Mouse (Mus musculus): ENCODE results near the gene Hadha.

The Hadha gene

GRCm38 (mm10) chr5:30154013-30154412, 949 bp downstream of the Hadha start:
- peak in 1 of 2 experiments; percentile 5 for DNase-seq (ENCODE audit: low spot score in 2 of 2)

GRCm38 (mm10) chr5:30153222-30153621, 1.7 kb downstream of the Hadha start:
- DNase-seq (ENCODE audit: low spot score in 2 of 2): no peak

GRCm38 (mm10) chr5:30152413-30152812, 2.5 kb downstream of the Hadha start:
- DNase-seq (ENCODE audit: low spot score in 2 of 2): no peak

- no peak for DNase-seq (ENCODE audit: low spot score in 2 of 2)
Observed at GRCm38 (mm10) chr5:30152007-30152406, 3.0 kb downstream of the Hadha start.

- no peak for DNase-seq (ENCODE audit: low spot score in 2 of 2)
Observed at GRCm38 (mm10) chr5:30148133-30148920, 6.6 kb downstream of the Hadha start.

GRCm38 (mm10) chr5:30146526-30146925, 8.4 kb downstream of the Hadha start:
- DNase-seq (ENCODE audit: low spot score in 2 of 2): no peak

GRCm38 (mm10) chr5:30138193-30138592, 16.8 kb downstream of the Hadha start:
- DNase-seq (ENCODE audit: low spot score in 2 of 2): no peak

GRCm38 (mm10) chr5:30137271-30137670, 17.7 kb downstream of the Hadha start:
- DNase-seq (ENCODE audit: low spot score in 2 of 2): no peak

GRCm38 (mm10) chr5:30135711-30136231, 19.2 kb downstream of the Hadha start:
- no peak for DNase-seq (ENCODE audit: low spot score in 2 of 2)

- no peak for DNase-seq (ENCODE audit: low spot score in 2 of 2)
Observed at GRCm38 (mm10) chr5:30132173-30132572, 22.8 kb downstream of the Hadha start.

- no peak for DNase-seq (ENCODE audit: low spot score in 2 of 2)
Observed at GRCm38 (mm10) chr5:30131246-30131645, 23.7 kb downstream of the Hadha start.

GRCm38 (mm10) chr5:30128680-30129079, 26.3 kb downstream of the Hadha start:
- no peak for DNase-seq (ENCODE audit: low spot score in 2 of 2)

GRCm38 (mm10) chr5:30127921-30128597, 26.9 kb downstream of the Hadha start:
- no peak for DNase-seq (ENCODE audit: low spot score in 2 of 2)

GRCm38 (mm10) chr5:30126756-30127155, 28.2 kb downstream of the Hadha start:
- no peak for DNase-seq (ENCODE audit: low spot score in 2 of 2)

- DNase-seq (ENCODE audit: low spot score in 2 of 2): no peak
Observed at GRCm38 (mm10) chr5:30125587-30125986, 29.4 kb downstream of the Hadha start.

GRCm38 (mm10) chr5:30122481-30122880, 32.5 kb downstream of the Hadha start:
- DNase-seq (ENCODE audit: low spot score in 2 of 2): no peak

- no peak for DNase-seq (ENCODE audit: low spot score in 2 of 2)
Observed at GRCm38 (mm10) chr5:30120106-30120505, 34.9 kb downstream of the Hadha start.

GRCm38 (mm10) chr5:30119163-30119562, 35.8 kb downstream of the Hadha start:
- DNase-seq (ENCODE audit: low spot score in 2 of 2): no peak

GRCm38 (mm10) chr5:30118018-30118417, 36.9 kb downstream of the Hadha start:
- no peak for DNase-seq (ENCODE audit: low spot score in 2 of 2)

GRCm38 (mm10) chr5:30115718-30116117, 39.2 kb downstream of the Hadha start:
- no peak for DNase-seq (ENCODE audit: low spot score in 2 of 2)

GRCm38 (mm10) chr5:30114761-30115140, 40.2 kb downstream of the Hadha start:
- DNase-seq (ENCODE audit: low spot score in 2 of 2): no peak

- DNase-seq (ENCODE audit: low spot score in 2 of 2): peak; percentile 72 to 87
Observed at GRCm38 (mm10) chr5:30113881-30114760, 40.8 kb downstream of the Hadha start.

Data from cerebellum, postnatal 4 days (tissue).